Comparison of ENCODE assay signal across 8 mouse cellular contexts in genomic region chr17:45733735-45734301, GRCm38 (mm10). TPM values are rescaled to one million over a fixed set of nuclear protein-coding genes. Genes with fewer than 3 reads are reported as not detected.
A peak's percentile ranks its signal among the peaks of the same experiment; 100 is the strongest.
DNase-seq lines count a peak whose midpoint lies in the region; ATAC-seq lines count a peak whose summit lies in the region.

Gene 1600014C23Rik (minus strand): TSS chr17:45733844.

- H3K4me3 ChIP-seq in intestine, embryonic 14.5 days (ENCODE audit: low read depth, low read length) = peak within 1 kb of the TSS; percentile 29
- peak within 1 kb of the TSS; percentile 31 for H3K4me3 ChIP-seq in midbrain, embryonic 14.5 days (replicated peaks; ENCODE audit: low read depth, low read length)

- intact Hi-C loops in left cerebral cortex, postnatal 25 days (cut with DNase I) = loop anchor here (10.0 kb wide), 1 partner anchor 431 kb away; the partner anchor contains the start of gene Gtpbp2

- H3K9me3 ChIP-seq in intestine, embryonic 14.5 days (ENCODE audit: control insufficient read depth, low read length) = no peaks in the 10 kb centered on the region
- no peaks in the 10 kb centered on the region for H3K9me3 ChIP-seq in midbrain, embryonic 14.5 days (ENCODE audit: control insufficient read depth, low read length)

- peak within 1 kb of the TSS; percentile 68 for H3K4me2 ChIP-seq in intestine, embryonic 14.5 days (ENCODE audit: low read length)
- H3K4me2 ChIP-seq in midbrain, embryonic 14.5 days (ENCODE audit: low read length) = peak within 1 kb of the TSS; percentile 71

- H3K36me3 ChIP-seq in intestine, embryonic 14.5 days (ENCODE audit: control insufficient read depth, insufficient read depth, low read length) = no peaks in the 10 kb centered on the region
- H3K36me3 ChIP-seq in midbrain, embryonic 14.5 days (ENCODE audit: control insufficient read depth, insufficient read depth, low read length) = no peaks in the 10 kb centered on the region

- ATAC-seq in cerebellum, adult (ENCODE audit: insufficient number of reproducible peaks, low FRiP score, low TSS enrichment) = no peak
- ATAC-seq in intestine, embryonic 14.5 days (replicated peaks; ENCODE audit: low FRiP score, low TSS enrichment, low read depth) = no peak
- peak; percentile 13 for ATAC-seq in midbrain, embryonic 14.5 days (ENCODE audit: low FRiP score, low TSS enrichment)

- under 1% methylated on average over 41 of the region's 41 CpGs for WGBS in intestine, embryonic 14.5 days
- WGBS in midbrain, embryonic 14.5 days = 1% methylated on average over 41 of the region's 41 CpGs

- no peaks in the 10 kb centered on the region for H3K27me3 ChIP-seq in intestine, embryonic 14.5 days (replicated peaks; ENCODE audit: control insufficient read depth, insufficient read depth, low read length)
- H3K27me3 ChIP-seq in midbrain, embryonic 14.5 days (ENCODE audit: control insufficient read depth, insufficient read depth, low read length) = peaks cover 11% of the 10 kb centered on the region; the same call in 1 of the 2 replicates

- DNase-seq in cerebellum, adult 11 months = peak; percentile 71
- peak; percentile 74 for DNase-seq in cerebellum, adult 9-10 months
- peak; percentile 39 to 61 for DNase-seq in frontal cortex, postnatal 25 days (ENCODE audit: low spot score in 2 of 2)
- DNase-seq in intestine, embryonic 14.5 days (ENCODE audit: low spot score) = peak; percentile 78
- DNase-seq in left cerebral cortex, postnatal 25 days (ENCODE audit: low spot score in 2 of 2) = peak; percentile 64 to 81
- peak; percentile 82 for DNase-seq in midbrain, embryonic 14.5 days
- peak; percentile 54 for DNase-seq in yolk sac, embryonic 10.5 days (ENCODE audit: low spot score)

- H3K4me1 ChIP-seq in intestine, embryonic 14.5 days (replicated peaks; ENCODE audit: control insufficient read depth, insufficient read depth, low read length) = peaks cover 34% of the 10 kb centered on the region
- H3K4me1 ChIP-seq in midbrain, embryonic 14.5 days (ENCODE audit: control insufficient read depth, insufficient read depth, low read length) = peaks cover 32% of the 10 kb centered on the region

- 0 out of 2 replicates have a peak within 1 kb of the TSS, but pooled peaks have one; percentile 14 for H3K27ac ChIP-seq in intestine, embryonic 14.5 days (ENCODE audit: low read depth)
- H3K27ac ChIP-seq in midbrain, embryonic 14.5 days (replicated peaks; ENCODE audit: low read depth, low read length) = peak within 1 kb of the TSS; percentile 39; the same call in 1 of the 2 replicates

- peak within 1 kb of the TSS; percentile 44 for H3K9ac ChIP-seq in intestine, embryonic 14.5 days (ENCODE audit: low read length)
- H3K9ac ChIP-seq in midbrain, embryonic 14.5 days (replicated peaks; ENCODE audit: low read length) = peak within 1 kb of the TSS; percentile 54

RNA-seq across cellular contexts. Expression of gene 1600014C23Rik, which starts in this region (rescaled TPM):
- polyA plus RNA-seq in intestine, embryonic 14.5 days (2014; fragmentation: Nextera tagmentation; extraction: Ambion mirVana) = not detected in 2 replicates
- total RNA-seq in left cerebral cortex, postnatal 25 days (2021) = under 1 TPM in 1 of 2 experiments, not detected in 1; 0.73 TPM
- 0.47 TPM in 1 of 2 replicates, not detected in the other for polyA plus RNA-seq in midbrain, embryonic 14.5 days (2014; fragmentation: Nextera tagmentation; extraction: Ambion mirVana)

Comparison
In these comparisons a context has a peak if more than half of its experiments do, and no peak if none do; other contexts are left out.
1. Peak in DNase-seq, H3K4me3 ChIP-seq, H3K27ac ChIP-seq, H3K9ac ChIP-seq and H3K4me2 ChIP-seq in intestine, embryonic 14.5 days; RNA of the gene not detected or under 1 TPM.
2. Peak in DNase-seq in left cerebral cortex, postnatal 25 days; RNA of the gene not detected or under 1 TPM.
3. Peak in DNase-seq, ATAC-seq, H3K4me3 ChIP-seq, H3K27ac ChIP-seq, H3K9ac ChIP-seq and H3K4me2 ChIP-seq in midbrain, embryonic 14.5 days; RNA of the gene not detected or under 1 TPM.